Mouse (Mus musculus): ENCODE data around the gene Pcyt1a. TPM values are rescaled to one million over a fixed set of nuclear protein-coding genes. Genes with fewer than 3 reads are reported as not detected.

Gene Pcyt1a
- 10 to 100 TPM; 52.4 to 58.4 TPM for total RNA-seq (2021)

DNA sequence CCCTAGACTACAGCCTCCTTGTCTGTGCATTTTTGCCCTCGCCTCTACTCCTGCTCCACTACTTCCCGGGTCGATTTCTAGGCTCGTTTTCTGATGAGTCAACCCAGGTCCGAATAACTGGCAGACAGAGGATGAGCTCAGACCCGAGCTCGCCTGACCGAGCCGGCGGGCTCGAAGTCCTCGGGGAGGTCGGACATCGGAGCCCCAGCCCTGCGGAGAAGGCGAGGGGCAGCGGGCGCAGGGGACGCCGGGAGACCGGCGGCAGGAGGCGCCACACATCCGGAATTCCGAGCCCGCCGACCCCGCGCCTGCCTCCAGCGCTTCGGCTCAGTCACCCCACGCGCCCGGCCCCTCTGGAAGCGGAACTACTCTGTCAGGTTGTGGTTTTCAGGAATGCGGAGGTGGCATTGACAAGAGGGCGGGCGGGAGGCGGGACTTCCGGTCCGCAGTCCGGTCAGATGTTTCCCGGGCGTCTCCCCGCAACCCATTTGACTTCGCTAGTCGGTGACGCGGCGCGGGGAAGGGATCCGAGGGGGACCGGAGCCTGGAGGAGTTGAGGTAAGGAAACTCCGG, at the start of gene Pcyt1a:
TSS of gene Pcyt1a (plus strand) at position 448 of the 573 bp plus-strand sequence.
- intact Hi-C loops (cut with DNase I), result no loop called here
- DNase-seq, result peak; percentile 94

DNA sequence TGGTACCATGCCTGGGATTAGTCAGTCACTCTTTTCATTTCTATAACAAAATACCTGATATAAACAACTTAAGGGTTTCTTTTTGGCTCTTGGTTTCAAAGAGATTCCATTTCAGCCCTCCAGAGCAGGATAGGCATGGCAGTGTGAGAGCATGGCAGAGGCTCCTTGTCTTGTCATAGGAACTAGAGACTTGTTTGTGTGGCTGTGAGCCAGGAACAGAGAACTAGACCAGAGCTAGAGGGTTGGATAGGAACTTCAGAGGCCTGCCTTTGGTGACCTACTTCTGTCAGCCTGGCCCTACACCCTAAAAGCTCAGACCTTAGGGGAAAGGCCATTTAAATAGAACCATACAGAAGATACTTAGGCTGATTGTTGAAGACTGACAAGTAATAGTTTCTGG, 47.8 kb upstream of the Pcyt1a start:
- DNase-seq, result no peak
- intact Hi-C loops (cut with DNase I), result no loop called here

DNA sequence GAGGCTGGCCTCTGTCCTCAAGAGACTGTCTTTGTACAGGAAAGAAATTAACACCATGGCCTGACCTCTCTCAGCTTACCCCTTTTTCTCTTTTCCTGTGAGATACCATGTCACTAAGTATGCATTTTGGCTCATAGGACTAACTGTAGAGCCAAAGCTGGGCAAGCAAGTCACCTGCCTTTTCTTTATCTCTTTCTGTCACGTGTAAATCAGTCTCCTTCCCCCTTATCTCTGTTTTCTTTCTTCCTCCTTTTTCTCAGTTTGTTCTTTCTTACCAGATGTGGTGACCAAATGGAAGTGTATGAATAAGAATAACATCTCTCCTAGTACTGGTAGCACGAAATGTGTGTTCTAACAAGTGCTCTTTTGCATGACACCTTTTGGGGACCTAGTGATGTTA, 45.8 kb upstream of the Pcyt1a start:
- intact Hi-C loops (cut with DNase I), result no loop called here
- DNase-seq, result no peak

DNA sequence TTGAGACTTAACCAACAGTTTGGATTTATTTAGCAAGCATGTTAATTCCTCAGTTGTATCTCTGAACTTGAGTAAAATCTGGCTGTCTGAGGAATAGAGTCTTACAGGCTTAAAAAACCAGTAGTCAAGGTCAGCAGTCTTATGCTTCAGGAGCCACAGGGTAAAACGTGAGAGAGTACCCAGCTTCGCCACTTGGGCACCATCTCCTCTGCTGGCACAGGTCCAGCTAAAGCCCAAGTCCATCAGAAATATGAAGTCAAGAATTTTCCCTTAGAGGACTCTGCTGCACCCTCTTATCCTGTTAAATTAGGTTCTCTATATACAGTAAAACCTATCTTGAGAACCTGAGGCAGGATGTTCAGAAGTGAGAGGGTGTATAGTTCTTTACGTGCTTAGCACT, 43.9 kb upstream of the Pcyt1a start:
- intact Hi-C loops (cut with DNase I), result no loop called here
- peak; percentile 10 for DNase-seq

DNA sequence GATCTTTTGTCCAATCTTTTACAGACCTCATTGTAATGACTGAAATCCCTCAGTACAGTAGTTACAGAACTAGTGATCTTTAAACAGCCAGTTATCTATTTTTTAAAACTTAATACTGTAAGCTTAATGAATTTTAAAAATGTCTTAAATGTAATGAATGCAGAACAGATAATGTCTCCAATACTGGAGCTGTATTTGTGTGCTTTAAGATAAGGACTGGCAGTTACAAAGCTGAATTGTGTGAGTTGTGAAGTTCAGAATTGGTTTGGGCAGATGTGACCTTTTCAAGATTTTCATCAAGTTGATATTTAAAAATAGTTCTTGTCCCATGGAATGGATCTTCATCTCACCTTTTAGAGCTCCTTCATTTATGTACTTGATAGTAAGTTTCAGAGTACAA, 41.7 kb upstream of the Pcyt1a start:
- DNase-seq, result no peak
- intact Hi-C loops (cut with DNase I), result no loop called here

DNA sequence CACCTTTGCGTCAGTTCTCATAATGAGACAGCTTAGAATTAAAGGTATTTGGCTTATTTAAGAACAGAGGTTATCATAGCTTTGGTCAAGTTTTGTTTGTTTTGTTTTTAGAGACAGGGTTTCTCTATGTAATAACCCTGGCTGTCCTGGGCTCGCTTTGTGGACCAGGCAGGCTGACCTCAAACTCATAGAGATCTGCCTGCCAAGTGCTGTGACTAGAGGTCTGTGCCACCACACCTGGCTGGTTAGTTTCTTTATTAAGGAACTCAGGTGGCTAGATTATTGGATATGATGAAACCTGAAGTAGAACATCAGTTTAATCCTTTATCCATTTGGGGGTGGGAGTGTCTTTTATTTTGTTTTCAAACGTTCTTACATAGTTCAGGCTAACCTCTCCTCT, 40.9 kb upstream of the Pcyt1a start:
- intact Hi-C loops (cut with DNase I), result no loop called here
- DNase-seq, result no peak

DNA sequence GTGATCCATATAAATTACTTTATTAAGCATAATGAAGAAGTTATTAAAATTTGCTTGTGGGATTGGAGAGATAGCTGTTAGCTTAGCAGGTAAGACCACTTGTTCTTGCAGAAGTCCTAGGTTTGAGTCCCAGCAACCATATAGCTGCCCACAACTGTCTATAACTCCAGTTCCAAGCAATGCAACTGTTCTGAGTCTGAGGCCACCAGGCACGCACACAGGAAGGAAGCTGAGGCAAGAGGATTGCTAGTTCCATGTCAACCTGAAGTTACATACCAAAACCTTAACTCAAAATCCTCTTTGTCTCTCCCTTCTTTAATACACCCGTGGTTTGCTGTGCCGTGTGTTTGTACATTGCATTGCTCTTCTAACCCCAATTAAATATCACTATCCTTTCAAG, 39.8 kb upstream of the Pcyt1a start:
- DNase-seq, result no peak
- intact Hi-C loops (cut with DNase I), result no loop called here

DNA sequence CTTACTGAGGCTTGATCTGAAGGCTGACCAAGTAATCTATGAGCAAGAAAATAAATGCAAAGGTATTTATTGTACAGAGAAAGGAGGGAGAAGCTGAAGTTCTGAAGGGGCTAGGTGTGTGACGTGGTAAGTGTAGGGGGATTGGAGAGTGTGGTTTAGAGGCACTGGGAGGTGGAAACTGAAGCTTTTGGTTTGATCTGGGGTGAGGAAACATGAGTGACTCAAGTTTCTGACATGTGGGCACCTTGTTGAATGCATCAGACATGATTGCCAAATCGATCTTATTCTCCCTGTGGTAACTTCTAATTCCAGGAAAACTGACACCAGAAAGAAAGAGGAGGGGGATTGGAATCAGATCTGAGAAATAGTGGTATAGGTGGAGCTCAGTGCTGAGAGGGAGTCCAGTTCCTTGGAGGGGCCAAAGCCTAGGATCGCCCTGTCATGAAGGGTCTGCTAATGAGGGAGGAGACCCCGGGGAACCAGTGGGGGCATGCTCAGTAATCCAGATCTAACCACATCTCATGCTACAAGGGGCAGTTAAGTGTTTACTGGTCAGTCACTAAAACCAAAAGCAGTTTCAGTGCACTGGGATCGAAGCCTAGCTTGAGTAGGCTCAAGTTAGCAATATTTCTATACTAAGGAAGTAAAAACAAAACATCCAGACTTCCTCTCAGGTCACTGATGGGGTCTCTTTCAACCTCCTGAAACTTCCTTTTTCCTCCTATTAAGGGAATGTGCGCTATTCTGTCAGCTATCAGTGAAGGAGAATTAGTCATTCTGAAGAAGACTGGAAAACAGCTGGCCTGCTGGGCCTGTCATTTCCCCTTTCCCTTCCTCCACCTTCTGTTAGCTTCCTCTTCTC, 34.8 kb upstream of the Pcyt1a start:
- intact Hi-C loops (cut with DNase I), result no loop called here
- DNase-seq, result no peak

DNA sequence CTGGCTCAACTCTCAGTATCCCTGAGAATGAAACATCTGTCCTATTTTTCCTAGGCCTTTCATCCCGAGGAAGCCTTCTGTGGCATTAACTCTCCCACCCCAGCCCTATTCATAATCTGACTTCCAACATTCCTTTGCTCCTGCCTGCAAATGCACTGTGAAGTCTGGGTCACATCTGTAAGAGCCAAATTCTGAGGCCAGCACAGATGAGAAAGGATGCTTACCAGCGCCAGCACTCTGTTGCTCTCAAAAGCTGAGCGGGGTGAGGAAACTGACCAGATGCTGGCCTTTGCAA, 34.2 kb upstream of the Pcyt1a start:
- DNase-seq, result no peak
- intact Hi-C loops (cut with DNase I), result no loop called here

DNA sequence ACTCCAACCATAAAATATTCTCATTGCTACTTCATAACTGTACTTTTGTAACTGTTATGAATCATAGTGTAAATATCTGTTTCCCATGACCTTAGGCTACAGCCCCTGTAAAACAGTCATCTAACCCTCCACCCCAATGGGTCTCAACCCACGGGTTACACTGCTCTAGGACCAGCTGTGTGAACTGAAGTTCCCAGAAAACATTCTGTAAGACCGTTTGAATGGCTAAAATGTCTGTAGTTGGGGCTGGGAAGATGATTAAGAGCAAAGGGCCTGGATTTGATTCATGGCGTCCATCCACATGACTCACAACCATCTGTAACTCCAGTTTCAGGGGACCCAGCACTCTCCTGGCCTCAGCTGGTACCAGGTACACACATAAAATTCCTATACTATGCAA, 32.5 kb upstream of the Pcyt1a start:
- DNase-seq, result no peak
- intact Hi-C loops (cut with DNase I), result no loop called here

DNA sequence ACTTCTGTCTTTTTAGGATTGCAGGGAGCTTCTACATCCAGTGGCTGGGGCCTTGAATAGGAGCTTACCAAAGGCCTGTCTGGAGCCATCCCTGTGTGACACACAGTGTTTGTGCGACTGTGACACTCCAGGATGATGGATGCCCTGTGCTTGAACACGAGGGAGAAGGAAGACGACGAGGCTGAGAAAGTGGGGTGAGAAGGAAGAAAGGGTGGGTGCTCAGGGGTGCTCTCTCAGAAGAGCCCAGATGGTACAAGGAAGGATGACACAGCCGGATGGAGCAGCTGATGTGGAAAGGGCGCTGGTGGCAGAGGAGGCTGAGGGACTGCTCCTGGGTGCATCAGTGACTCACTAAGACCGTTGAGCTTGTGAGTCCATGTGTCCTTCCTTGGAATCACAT, 30.5 kb upstream of the Pcyt1a start, which contains the start of gene Tm4sf19:
TSS of gene Tm4sf19 (plus strand) at position 240 of the 400 bp plus-strand sequence.
- intact Hi-C loops (cut with DNase I), result no loop called here
- DNase-seq, result no peak

DNA sequence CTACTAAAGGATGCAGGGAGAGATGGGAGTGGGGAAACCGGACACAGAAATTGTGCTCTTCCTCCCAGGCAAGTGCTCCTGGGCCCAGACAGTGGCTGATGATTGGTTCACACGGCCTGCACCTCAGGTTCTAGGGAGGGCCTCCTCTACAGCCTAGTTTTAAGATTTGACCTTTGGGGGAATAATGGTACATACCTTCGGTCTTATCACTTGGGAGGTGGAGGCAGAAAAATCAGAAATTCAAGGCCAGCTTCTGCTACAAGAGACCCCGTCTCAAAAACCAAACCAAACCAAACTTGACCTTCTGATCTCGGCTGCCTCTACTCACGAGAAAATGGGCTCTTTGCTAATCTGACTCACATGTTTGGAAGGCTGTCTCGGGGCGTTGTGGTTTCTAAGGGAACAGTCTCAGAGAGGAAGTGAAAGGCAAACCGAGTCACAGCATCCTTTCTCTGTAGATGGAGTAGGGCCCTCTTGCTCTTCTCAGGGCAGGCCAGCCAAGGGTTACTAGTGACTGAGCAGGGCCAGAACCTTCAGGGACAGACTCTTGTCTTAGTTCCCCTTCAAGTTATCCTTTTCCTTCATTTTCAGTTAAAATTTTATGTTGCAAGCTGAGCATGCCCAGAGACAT, 29.3 kb upstream of the Pcyt1a start:
- DNase-seq, result no peak
- intact Hi-C loops (cut with DNase I), result no loop called here

DNA sequence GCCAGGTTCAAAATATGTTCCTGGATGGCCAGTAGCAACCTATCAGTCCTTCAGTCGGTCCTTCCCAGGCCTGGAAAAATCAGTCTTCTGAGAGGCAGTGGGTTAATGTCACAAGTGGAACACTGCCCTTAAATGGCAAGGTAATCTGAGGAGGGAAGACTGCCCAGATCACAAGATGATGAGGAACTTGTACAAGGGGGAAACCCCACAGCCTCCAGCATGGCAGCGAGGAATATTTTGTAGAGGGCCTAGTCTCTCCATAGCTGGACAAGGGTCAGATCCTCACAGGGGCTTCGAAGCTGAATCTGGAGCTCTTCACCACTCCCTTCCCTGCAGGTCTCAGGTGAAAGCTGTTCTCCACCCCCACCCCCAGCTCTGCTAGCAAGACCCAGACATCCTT, 27.9 kb upstream of the Pcyt1a start:
- intact Hi-C loops (cut with DNase I), result no loop called here
- DNase-seq, result no peak

DNA sequence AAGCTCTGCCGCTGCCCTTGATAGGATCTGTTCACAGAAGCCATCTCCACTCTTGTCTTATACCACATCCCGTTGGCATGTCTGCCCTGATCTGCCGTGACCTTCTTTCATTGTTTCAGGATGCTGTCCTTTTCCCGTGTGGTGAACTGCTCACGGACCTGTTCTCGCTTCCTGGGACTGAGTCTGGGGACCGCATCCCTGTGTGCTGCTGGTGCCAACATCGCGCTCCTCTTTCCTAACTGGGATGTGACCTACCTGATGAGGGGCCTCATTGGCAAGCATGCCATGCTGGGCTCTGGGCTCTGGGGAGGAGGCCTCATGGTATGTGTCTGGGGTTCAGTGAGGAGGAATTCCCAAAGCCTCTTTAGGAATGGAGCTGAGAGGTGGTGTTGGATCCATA, 25.0 kb upstream of the Pcyt1a start:
- intact Hi-C loops (cut with DNase I), result no loop called here
- no peak for DNase-seq

DNA sequence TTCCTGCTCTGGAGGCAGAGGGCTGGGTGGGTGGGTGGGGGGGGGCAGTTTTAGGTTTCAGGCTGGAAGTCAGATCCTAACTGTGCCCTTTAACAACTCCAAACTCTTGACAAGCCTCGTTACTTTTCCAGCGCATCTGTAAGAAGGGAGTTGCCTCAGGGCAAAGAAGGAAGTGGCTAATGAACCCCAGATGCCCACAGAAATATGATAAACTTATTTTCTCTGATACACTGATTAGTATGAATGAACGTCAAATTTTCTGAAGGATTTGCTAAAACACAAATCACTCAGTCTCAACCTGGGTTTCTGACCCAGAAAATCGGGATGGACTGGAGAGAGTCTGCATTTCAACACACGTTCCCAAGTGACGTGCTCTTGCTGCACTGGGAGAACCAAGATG, 24.1 kb upstream of the Pcyt1a start:
- DNase-seq, result no peak
- intact Hi-C loops (cut with DNase I), result no loop called here

DNA sequence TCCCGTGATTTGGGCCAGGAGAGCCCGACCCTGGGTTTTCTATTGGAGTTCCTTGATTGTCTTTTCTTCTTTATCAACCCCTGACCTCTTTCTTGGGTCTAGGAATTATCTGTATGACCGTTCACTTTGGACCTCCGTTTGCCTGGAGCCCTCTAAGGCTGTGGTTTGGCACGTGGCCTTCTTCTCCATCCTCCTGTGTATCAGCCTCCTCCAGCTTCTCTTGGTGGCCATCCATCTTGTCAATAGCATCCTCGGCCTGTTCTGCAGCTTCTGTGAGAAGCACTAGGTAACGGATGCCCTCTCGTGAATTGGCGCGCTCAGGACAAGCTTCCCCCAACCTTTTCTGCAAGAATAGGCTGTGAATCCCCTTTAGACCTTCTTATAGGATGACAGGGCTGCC, 23.0 kb upstream of the Pcyt1a start:
- intact Hi-C loops (cut with DNase I), result no loop called here
- DNase-seq, result no peak

DNA sequence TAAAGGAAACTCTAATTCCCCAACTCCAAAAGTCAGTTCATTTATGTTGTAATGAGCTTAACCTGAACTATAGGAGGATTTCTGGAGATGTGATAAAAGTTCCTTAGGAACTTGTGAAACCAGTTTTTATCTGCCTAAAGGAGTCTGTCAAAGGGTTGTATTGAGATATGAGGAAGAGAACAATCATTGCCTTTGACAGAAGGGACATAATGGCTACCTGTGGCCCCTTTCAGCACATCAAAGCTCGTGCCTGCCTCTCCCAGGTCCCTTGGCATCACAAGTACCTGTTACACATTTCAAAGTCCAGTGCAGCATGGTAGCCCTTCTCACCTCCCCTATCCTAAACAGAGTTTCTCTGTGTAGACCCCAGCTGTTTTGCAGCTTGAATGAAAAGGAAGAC, 13.3 kb upstream of the Pcyt1a start:
- intact Hi-C loops (cut with DNase I), result no loop called here
- DNase-seq, result no peak

DNA sequence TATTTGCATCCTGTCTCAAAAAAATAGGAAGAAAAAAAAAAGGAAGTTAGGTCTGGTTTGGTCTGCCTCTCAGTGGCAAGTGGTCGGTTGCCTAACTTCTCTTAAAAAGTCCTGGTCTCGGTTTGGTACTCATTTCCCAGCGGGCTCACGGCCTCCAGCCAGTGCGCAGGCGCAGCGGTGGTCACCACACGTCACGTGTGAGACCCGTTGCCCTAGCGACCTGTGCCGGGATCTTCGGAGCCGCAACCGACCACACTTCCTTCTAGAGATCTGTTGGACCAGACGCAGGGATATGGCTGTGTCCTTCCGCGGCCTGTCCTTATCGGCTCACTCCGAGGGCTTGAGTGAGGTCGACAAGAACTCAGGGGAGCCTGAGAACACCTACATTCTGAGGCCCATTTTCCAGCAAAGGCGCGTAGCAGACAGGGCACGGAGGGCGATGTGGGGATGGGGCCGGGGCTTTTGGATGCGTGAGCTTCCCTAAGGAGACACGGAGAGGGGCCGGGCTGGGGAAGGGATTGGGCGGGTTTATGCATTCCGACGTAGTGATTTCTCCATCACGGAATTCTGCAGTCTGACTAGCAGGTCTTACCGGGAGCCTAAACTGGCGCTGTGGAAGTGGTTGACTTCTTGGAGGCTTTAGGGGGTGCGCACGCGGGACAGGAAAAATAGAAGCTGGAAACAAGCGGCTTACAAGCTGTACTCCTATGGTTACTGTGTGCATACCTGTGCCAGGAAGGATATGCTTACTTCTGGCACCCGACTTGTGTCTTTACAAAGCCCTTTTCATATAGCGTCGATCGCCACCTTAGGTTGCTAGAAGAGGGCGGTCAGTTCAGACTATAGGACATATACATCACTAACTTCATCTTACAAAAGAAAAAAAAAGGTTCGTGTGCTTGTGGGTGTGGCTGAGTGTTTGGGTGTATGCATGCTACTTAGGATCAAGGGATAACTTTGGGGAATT, 10.9 kb upstream of the Pcyt1a start, which contains the start of gene Tctex1d2:
TSS of gene Tctex1d2 (plus strand) at position 186 of the 967 bp plus-strand sequence.
- intact Hi-C loops (cut with DNase I), result no loop called here
- peak; percentile 97 for DNase-seq

DNA sequence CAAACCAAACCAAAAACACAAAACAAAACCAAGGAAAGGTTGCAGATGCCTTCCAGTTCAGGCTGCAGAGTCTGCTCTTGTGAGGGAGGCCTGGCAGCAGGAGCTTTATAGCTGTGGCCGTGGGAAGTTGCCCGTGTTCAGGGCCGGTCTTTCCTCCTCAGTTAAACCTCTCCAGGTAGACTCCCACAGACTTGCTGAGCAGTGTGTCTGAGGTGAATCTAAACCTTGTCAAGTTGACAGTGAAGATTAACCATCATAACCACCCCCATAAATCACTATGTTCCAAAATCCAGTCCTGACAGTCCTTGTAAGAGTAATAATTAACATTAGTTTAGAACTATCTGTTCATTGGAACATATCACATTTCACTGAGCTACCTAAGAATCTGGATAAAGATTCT, 3.2 kb upstream of the Pcyt1a start:
- DNase-seq, result no peak
- intact Hi-C loops (cut with DNase I), result no loop called here

DNA sequence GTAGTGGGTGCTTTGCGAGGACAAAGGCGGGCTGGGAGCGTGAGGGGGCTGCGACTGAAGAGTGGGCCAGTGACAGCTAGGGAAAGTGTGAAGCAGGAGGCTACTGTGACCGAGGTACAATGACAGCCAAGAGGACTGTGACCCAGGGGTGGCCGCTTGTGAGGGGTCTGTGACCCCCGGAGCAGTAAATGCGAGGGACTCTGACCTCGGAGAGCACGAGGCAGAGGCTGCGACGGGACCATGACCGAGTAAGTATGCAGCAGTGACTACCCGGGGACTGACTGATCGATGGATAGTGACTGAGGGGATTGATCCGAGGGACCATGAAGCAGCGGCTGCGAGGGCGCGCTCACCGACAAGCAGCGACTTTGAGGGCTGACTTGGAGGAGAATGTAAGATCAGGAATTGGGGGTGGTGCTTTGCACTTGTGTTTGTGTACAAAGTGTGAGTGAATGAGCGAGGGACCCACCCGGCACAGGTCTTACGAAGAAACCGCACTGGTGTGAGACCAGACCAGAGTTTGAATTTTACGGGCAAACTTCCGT, 398 bp downstream of the Pcyt1a start:
- DNase-seq, result no peak

DNA sequence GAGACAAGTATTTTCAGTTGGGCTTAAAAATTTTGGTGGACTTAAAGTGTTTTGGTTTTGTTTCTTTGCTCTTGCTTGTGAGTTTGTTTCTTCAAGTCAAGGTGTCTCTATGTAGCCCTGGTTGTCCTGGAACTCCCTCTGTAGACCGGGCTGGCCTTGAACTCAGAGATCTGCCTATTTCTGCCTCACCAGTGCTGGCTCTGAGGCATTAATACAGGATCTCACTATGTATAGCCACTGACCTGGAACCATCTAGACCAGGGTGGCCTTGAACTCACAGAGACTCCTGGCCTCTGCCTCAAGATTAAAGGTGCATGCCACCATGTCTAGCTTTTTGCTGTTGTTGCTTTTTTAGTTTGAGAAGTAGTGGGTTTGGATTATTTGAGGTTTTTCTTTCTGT, 1.2 kb downstream of the Pcyt1a start:
- intact Hi-C loops (cut with DNase I), result no loop called here
- no peak for DNase-seq

More for the DNA sequence above, 398 bp downstream of the Pcyt1a start:
- intact Hi-C loops (cut with DNase I), result no loop called here

Data from left cerebral cortex, postnatal 4 days (tissue).